Mouse (Mus musculus) kidney, embryonic 14.5 days (tissue): ENCODE measurements around the gene Spata17. TPM values are rescaled to one million over a fixed set of nuclear protein-coding genes. Genes with fewer than 3 reads are reported as not detected.
"Not testable (repeated sequence)": the region's sequence is repeated elsewhere in the genome, so short reads cannot be mapped to it uniquely, and the experiment has no call there.

Source experiments
- ATAC-seq: fragments of 200-750 bp; cut with Nextera tagmentation; 2 replicates; pipeline ENCODE4 v1.8.0; 2017; ENCODE audit warnings: moderate number of reproducible peaks, mild to moderate bottlenecking, moderate TSS enrichment, moderate library complexity; ENCODE audit not compliant: low FRiP score, low TSS enrichment
- H3K27ac ChIP-seq: fragments of 300-500 bp; sonication (generic); 2 replicates; pipeline ENCODE4 v1.5.1; 2014; ENCODE audit warnings: low read depth, mild to moderate bottlenecking, low read length, moderate library complexity, mixed read lengths
- H3K27me3 ChIP-seq: fragments of 300-500 bp; sonication (generic); 2 replicates; pipeline ENCODE4 v1.6.1; 2014; ENCODE audit warnings: mild to moderate bottlenecking, low read length; ENCODE audit not compliant: control insufficient read depth, insufficient read depth
- H3K36me3 ChIP-seq: fragments of 300-500 bp; sonication (generic); 2 replicates; pipeline ENCODE4 v1.6.1; 2014; ENCODE audit warnings: low read length, mixed read lengths; ENCODE audit not compliant: control insufficient read depth, insufficient read depth
- H3K4me1 ChIP-seq: fragments of 300-500 bp; sonication (generic); 2 replicates; pipeline ENCODE4 v1.6.1; 2014; ENCODE audit warnings: low read length, mixed read lengths; ENCODE audit not compliant: control insufficient read depth, insufficient read depth
- H3K4me2 ChIP-seq: fragments of 300-500 bp; sonication (generic); replicated peaks from 2 replicates; pipeline ENCODE4 v1.6.1; 2014; ENCODE audit warnings: low read depth, mild to moderate bottlenecking, low read length
- H3K4me3 ChIP-seq: fragments of 300-500 bp; sonication (generic); 2 replicates; pipeline ENCODE4 v1.5.1; 2014; ENCODE audit warnings: mild to moderate bottlenecking, low read length
- H3K9ac ChIP-seq: fragments of 300-500 bp; sonication (generic); 2 replicates; pipeline ENCODE4 v1.6.1; 2014; ENCODE audit warnings: low read depth, mild to moderate bottlenecking, low read length, moderate library complexity
- H3K9me3 ChIP-seq: fragments of 300-500 bp; sonication (generic); 2 replicates; pipeline ENCODE4 v1.6.1; 2016; ENCODE audit warnings: low read length; ENCODE audit not compliant: control insufficient read depth
- WGBS: fragments of 180-500 bp; shearing (Covaris S2); extraction: QIAGEN DNeasy Blood & Tissue Kit; methylation state at CpG from one replicate; pipeline ENCODE4 v1.1.7; 2014; 5-methylcytosine and 5-hydroxymethylcytosine counted together
- polyA plus RNA-seq: library from polyadenylated mRNA; unstranded; fragments of >200 nt; fragmentation: Nextera tagmentation; extraction: Ambion mirVana; gene quantifications from 2 replicates; pipeline ENCODE4 v1.2.1, GENCODE M21; 2014

Gene Spata17
- polyA plus RNA-seq, 1 experiment from 2014 or later: 0.84 TPM

DNA sequence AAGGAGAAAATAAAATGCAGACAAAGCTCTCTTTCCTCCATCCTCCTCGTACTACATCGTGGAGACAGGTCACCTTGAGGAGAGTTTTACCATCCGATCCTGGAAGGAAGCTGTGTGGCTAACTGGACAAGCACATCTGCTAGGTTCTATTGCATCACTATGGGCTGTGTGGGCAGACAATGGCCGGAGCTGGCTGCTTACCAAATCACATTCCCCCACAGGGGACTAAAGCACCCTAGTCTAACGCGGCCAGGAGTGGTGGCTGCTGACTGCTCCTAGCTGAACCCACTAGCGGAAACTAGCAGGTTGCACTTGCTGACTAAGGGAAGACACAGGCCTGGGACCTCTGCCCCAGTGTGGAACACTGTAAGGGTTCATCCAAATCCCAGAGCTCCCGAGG lies 72.3 kb downstream of the Spata17 start:
- no peaks in the 10 kb centered on the region for H3K27me3 ChIP-seq
- H3K36me3 ChIP-seq: no peaks in the 10 kb centered on the region
- H3K9ac ChIP-seq: no peak overlapping the region
- no peak overlapping the region for H3K27ac ChIP-seq
- H3K4me3 ChIP-seq: no peak overlapping the region
- no peak overlapping the region for H3K4me2 ChIP-seq
- H3K4me1 ChIP-seq: no peaks in the 10 kb centered on the region
- no peak for ATAC-seq
- H3K9me3 ChIP-seq: no peaks in the 10 kb centered on the region
- WGBS: 81% methylated on average over 8 of the region's 8 CpGs

GRCm38 (mm10) chr1:187137426-187137825 lies 77.8 kb downstream of the Spata17 start:
- H3K36me3 ChIP-seq: no peaks in the 10 kb centered on the region
- 36% methylated on average over 6 of the region's 6 CpGs for WGBS
- H3K9me3 ChIP-seq: no peaks in the 10 kb centered on the region
- H3K27ac ChIP-seq: no peak overlapping the region
- no peaks in the 10 kb centered on the region for H3K27me3 ChIP-seq
- H3K9ac ChIP-seq: no peak overlapping the region
- ATAC-seq: 0 out of 2 replicates have a peak, but pooled peaks have one; percentile 35
- H3K4me1 ChIP-seq: no peaks in the 10 kb centered on the region
- no peak overlapping the region for H3K4me3 ChIP-seq
- no peak overlapping the region for H3K4me2 ChIP-seq

GRCm38 (mm10) chr1:187135887-187136286 lies 79.4 kb downstream of the Spata17 start:
- H3K36me3 ChIP-seq: no peaks in the 10 kb centered on the region
- ATAC-seq: no peak
- no peak overlapping the region for H3K4me2 ChIP-seq
- no peaks in the 10 kb centered on the region for H3K4me1 ChIP-seq
- no peaks in the 10 kb centered on the region for H3K27me3 ChIP-seq
- no peak overlapping the region for H3K4me3 ChIP-seq
- WGBS: 90% methylated on average over 6 of the region's 6 CpGs
- H3K9ac ChIP-seq: no peak overlapping the region
- H3K27ac ChIP-seq: no peak overlapping the region
- H3K9me3 ChIP-seq: no peaks in the 10 kb centered on the region

GRCm38 (mm10) chr1:187133841-187134240 lies 81.4 kb downstream of the Spata17 start:
- no peak overlapping the region for H3K9ac ChIP-seq
- no peaks in the 10 kb centered on the region for H3K9me3 ChIP-seq
- H3K4me2 ChIP-seq: no peak overlapping the region
- no peaks in the 10 kb centered on the region for H3K4me1 ChIP-seq
- 88% methylated on average over 6 of the region's 6 CpGs for WGBS
- no peaks in the 10 kb centered on the region for H3K27me3 ChIP-seq
- no peak for ATAC-seq
- no peak overlapping the region for H3K4me3 ChIP-seq
- no peak overlapping the region for H3K27ac ChIP-seq
- H3K36me3 ChIP-seq: no peaks in the 10 kb centered on the region

GRCm38 (mm10) chr1:187132348-187132747 lies 82.9 kb downstream of the Spata17 start:
- Histone ChIP-seq H3K9ac (no peak overlapping the region), H3K4me3 (no peak overlapping the region), H3K36me3 (no peaks in the 10 kb centered on the region), H3K4me2 (no peak overlapping the region), H3K4me1 (no peaks in the 10 kb centered on the region), H3K27me3 (no peaks in the 10 kb centered on the region), H3K27ac (no peak overlapping the region), H3K9me3 (no peaks in the 10 kb centered on the region)
- ATAC-seq: no peak
- WGBS: 90% methylated on average over 4 of the region's 4 CpGs

- not testable (repeated sequence) for H3K27me3 ChIP-seq, H3K4me3 ChIP-seq, H3K9ac ChIP-seq, H3K36me3 ChIP-seq, H3K4me2 ChIP-seq, H3K27ac ChIP-seq, ATAC-seq, H3K9me3 ChIP-seq, H3K4me1 ChIP-seq
- WGBS: 95% methylated on average over 2 of the region's 2 CpGs
Measured at GRCm38 (mm10) chr1:187127548-187127947, 87.7 kb downstream of the Spata17 start.

- Histone ChIP-seq H3K4me2 (no peak overlapping the region), H3K4me1 (no peaks in the 10 kb centered on the region), H3K9me3 (no peaks in the 10 kb centered on the region), H3K27me3 (no peaks in the 10 kb centered on the region), H3K27ac (no peak overlapping the region), H3K9ac (no peak overlapping the region), H3K36me3 (no peaks in the 10 kb centered on the region), H3K4me3 (no peak overlapping the region)
- WGBS: 79% methylated on average over 11 of the region's 11 CpGs
- ATAC-seq: no peak
Measured at GRCm38 (mm10) chr1:187125733-187126132, 89.5 kb downstream of the Spata17 start.

GRCm38 (mm10) chr1:187124967-187125366 lies 90.3 kb downstream of the Spata17 start:
- WGBS: 81% methylated on average over 3 of the region's 3 CpGs
- no peak for ATAC-seq
- Histone ChIP-seq H3K27me3 (no peaks in the 10 kb centered on the region), H3K9me3 (no peaks in the 10 kb centered on the region), H3K36me3 (no peaks in the 10 kb centered on the region), H3K4me3 (no peak overlapping the region), H3K4me2 (no peak overlapping the region), H3K9ac (no peak overlapping the region), H3K27ac (no peak overlapping the region), H3K4me1 (no peaks in the 10 kb centered on the region)

GRCm38 (mm10) chr1:187119300-187119699 lies 96.0 kb downstream of the Spata17 start:
- WGBS: 95% methylated on average over 6 of the region's 6 CpGs
- Histone ChIP-seq H3K27ac (no peak overlapping the region), H3K4me3 (no peak overlapping the region), H3K4me1 (no peaks in the 10 kb centered on the region), H3K4me2 (no peak overlapping the region), H3K9me3 (no peaks in the 10 kb centered on the region), H3K9ac (no peak overlapping the region), H3K27me3 (no peaks in the 10 kb centered on the region), H3K36me3 (no peaks in the 10 kb centered on the region)
- ATAC-seq: no peak

- 61% methylated on average over 6 of the region's 6 CpGs for WGBS
- Histone ChIP-seq H3K4me3 (no peak overlapping the region), H3K4me1 (no peaks in the 10 kb centered on the region), H3K36me3 (no peaks in the 10 kb centered on the region), H3K9ac (no peak overlapping the region), H3K27me3 (no peaks in the 10 kb centered on the region), H3K27ac (no peak overlapping the region), H3K4me2 (no peak overlapping the region), H3K9me3 (no peaks in the 10 kb centered on the region)
- ATAC-seq: no peak
Measured at GRCm38 (mm10) chr1:187118108-187118507, 97.2 kb downstream of the Spata17 start.
